Mouse (Mus musculus): ENCODE results near the gene Bmp6. TPM values are rescaled to one million over a fixed set of nuclear protein-coding genes. Genes with fewer than 3 reads are reported as not detected.

The Bmp6 gene
- polyA plus RNA-seq, 1 experiment: 9.4 TPM

DNA sequence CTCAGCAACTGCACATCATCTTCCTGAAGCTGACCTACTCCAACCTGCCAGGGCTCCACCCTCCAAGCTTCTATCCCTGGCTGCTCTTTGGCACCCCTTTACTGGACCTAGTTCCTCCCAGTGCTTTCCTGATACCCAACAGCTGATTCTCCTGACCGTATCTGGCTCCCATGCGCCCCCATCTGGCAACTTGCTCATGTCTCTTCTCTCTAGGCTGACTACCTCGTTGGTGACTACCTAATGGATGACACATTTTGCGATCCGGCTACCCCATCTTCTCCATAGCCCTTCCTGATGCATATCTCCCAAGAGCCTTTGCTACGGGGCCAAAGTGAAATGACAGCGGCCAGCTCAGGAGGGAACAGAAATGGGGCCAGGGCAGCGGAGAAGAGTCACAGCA, 161.4 kb downstream of the Bmp6 start:
- H3K4me3 ChIP-seq (ENCODE audit: extremely low read depth, insufficient read depth, insufficient read length): no peak overlapping the region
- no peak overlapping the region for H3K27ac ChIP-seq (ENCODE audit: insufficient read depth, low read length)
- peaks cover 27% of the 10 kb centered on the region for H3K36me3 ChIP-seq (ENCODE audit: control insufficient read depth, insufficient read depth, low read length)
- WGBS: 83% methylated on average over 8 of the region's 8 CpGs
- TF ChIP-seq CTCF (IDR thresholded peaks at IDR 0.05; ENCODE audit: extremely low read depth, insufficient read depth, insufficient read length, insufficient replicate concordance) (peak; percentile 32; the same call in 1 of the 2 replicates), POLR2A (IDR thresholded peaks at IDR 0.05; ENCODE audit: low read depth, low read length) (no peak)
- peak in 1 of 2 experiments; percentile 69 for DNase-seq (ENCODE audit: low read depth in 1 of 2, low spot score in 2 of 2)
- no peaks in the 10 kb centered on the region for H3K27me3 ChIP-seq (ENCODE audit: control insufficient read depth, insufficient read depth, low read length)
- peaks cover 8% of the 10 kb centered on the region for H3K4me1 ChIP-seq (ENCODE audit: control insufficient read depth, insufficient read depth, insufficient read length)

DNA sequence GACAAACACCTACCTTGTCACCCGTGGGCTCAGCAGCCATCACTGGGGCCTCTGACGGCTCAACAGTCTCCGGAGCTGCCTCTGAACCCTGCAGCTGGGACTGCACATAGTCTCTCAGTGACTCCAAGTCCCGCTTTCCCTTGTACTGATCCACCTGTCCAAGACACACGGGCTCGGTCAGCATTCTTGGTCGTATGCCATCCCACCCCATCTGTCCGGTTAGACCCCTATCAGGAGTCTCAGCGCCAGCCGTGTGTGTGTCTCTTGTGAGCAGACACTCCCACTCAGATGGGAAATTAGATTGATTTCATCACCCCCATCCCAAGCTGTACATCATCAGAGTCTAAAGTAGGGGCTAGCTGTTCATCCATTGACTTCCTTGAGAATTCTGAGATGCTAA, 162.0 kb downstream of the Bmp6 start:
- H3K36me3 ChIP-seq (ENCODE audit: control insufficient read depth, insufficient read depth, low read length): peaks cover 29% of the 10 kb centered on the region
- H3K27ac ChIP-seq (ENCODE audit: insufficient read depth, low read length): no peak overlapping the region
- WGBS: 95% methylated on average over 10 of the region's 10 CpGs
- peaks cover 8% of the 10 kb centered on the region for H3K4me1 ChIP-seq (ENCODE audit: control insufficient read depth, insufficient read depth, insufficient read length)
- H3K4me3 ChIP-seq (ENCODE audit: extremely low read depth, insufficient read depth, insufficient read length): no peak overlapping the region
- no peaks in the 10 kb centered on the region for H3K27me3 ChIP-seq (ENCODE audit: control insufficient read depth, insufficient read depth, low read length)
- TF ChIP-seq CTCF (IDR thresholded peaks at IDR 0.05; ENCODE audit: extremely low read depth, insufficient read depth, insufficient read length, insufficient replicate concordance): no peak
- no peak for TF ChIP-seq POLR2A (IDR thresholded peaks at IDR 0.05; ENCODE audit: low read depth, low read length)
- no peak for DNase-seq (ENCODE audit: low read depth in 1 of 2, low spot score in 2 of 2)

DNA sequence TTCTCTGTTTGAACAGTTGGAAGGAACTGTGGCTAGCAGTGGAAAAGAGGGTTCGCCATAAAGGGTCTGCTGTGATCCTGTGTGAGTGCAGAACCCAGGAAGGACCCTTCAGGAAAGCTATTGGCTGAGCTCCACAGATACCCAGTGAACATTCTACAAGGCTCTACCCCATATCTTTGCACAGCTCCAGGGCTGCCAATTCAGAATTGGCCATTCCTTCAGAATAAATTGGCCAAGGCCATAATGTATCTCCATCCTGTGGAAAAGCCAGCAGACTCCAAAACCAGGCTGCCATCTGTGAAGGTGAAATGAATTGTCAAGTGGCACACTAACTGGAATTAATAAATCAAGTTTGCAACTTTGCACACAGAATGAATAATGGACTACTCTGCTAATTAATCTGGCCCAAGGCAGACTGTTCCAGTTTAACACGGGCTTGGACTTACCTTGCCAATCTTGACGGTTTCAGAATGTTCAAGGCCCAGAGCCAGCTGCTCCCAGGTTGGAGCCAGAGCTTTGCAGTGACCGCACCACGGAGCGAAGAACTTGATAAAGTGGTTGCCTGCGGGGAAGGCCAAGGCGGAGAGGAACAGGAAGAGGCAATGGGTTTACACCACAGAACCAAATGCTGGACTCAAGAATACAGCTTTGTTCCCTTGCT, 164.9 kb downstream of the Bmp6 start:
- TF ChIP-seq CTCF (IDR thresholded peaks at IDR 0.05; ENCODE audit: extremely low read depth, insufficient read depth, insufficient read length, insufficient replicate concordance) (no peak), POLR2A (IDR thresholded peaks at IDR 0.05; ENCODE audit: low read depth, low read length) (no peak)
- 91% methylated on average over 8 of the region's 8 CpGs for WGBS
- H3K4me3 ChIP-seq (ENCODE audit: extremely low read depth, insufficient read depth, insufficient read length): no peak overlapping the region
- H3K36me3 ChIP-seq (ENCODE audit: control insufficient read depth, insufficient read depth, low read length): peaks cover 36% of the 10 kb centered on the region
- H3K27ac ChIP-seq (ENCODE audit: insufficient read depth, low read length): no peak overlapping the region
- no peak for DNase-seq (ENCODE audit: low read depth in 1 of 2, low spot score in 2 of 2)
- H3K27me3 ChIP-seq (ENCODE audit: control insufficient read depth, insufficient read depth, low read length): no peaks in the 10 kb centered on the region
- 0 out of 2 replicates have a peak, but pooled peaks cover 4% of the 10 kb centered on the region for H3K4me1 ChIP-seq (ENCODE audit: control insufficient read depth, insufficient read depth, insufficient read length)

DNA sequence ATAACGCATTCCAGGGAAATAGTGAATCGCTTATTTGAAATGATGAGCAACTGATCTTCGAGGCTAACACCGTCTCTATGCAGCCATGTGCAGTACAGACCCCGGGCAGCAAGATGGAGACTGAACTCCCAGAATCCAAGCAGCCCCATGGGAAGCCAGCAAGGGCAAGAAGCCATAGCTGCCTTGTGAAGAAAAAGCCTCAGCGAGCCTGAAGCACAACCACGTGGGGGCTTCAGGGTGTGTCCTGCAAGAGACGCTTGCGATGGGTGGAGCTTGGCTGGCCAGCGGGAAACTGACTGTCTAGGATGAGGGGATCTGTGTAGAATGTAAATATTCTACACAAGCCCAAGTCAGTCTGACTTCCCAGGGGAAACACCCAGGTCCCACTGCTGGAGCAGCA, 167.1 kb downstream of the Bmp6 start:
- Histone ChIP-seq H3K27me3 (ENCODE audit: control insufficient read depth, insufficient read depth, low read length) (no peaks in the 10 kb centered on the region), H3K36me3 (ENCODE audit: control insufficient read depth, insufficient read depth, low read length) (peaks cover 36% of the 10 kb centered on the region), H3K4me1 (ENCODE audit: control insufficient read depth, insufficient read depth, insufficient read length) (0 out of 2 replicates have a peak, but pooled peaks cover 4% of the 10 kb centered on the region), H3K27ac (ENCODE audit: insufficient read depth, low read length) (no peak overlapping the region), H3K4me3 (ENCODE audit: extremely low read depth, insufficient read depth, insufficient read length) (no peak overlapping the region)
- no peak for DNase-seq (ENCODE audit: low read depth in 1 of 2, low spot score in 2 of 2)
- WGBS: 92% methylated on average over 10 of the region's 10 CpGs
- TF ChIP-seq CTCF (IDR thresholded peaks at IDR 0.05; ENCODE audit: extremely low read depth, insufficient read depth, insufficient read length, insufficient replicate concordance) (no peak), POLR2A (IDR thresholded peaks at IDR 0.05; ENCODE audit: low read depth, low read length) (no peak)

DNA sequence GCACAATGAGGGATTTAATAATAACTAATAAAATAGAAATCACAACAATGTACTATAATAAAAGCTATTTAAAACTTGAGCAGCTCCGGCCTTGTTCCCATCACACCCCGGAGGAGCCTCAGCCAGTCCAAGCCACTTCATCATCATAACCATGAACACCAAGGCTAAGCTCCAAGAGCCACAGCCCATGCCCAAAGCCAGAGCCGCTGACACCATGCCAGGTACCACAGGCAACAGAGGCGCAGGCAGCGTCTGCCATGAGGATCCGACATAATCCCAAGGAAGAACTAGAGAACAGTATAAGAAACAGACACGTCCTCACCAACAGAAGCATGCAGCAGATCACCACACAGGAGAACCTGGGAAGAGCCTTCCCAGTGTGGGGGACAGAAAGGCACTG, 169.0 kb downstream of the Bmp6 start:
- WGBS: 95% methylated on average over 7 of the region's 7 CpGs
- no peak for TF ChIP-seq POLR2A (IDR thresholded peaks at IDR 0.05; ENCODE audit: low read depth, low read length)
- no peak for TF ChIP-seq CTCF (IDR thresholded peaks at IDR 0.05; ENCODE audit: extremely low read depth, insufficient read depth, insufficient read length, insufficient replicate concordance)
- H3K4me1 ChIP-seq (ENCODE audit: control insufficient read depth, insufficient read depth, insufficient read length): 0 out of 2 replicates have a peak, but pooled peaks cover 4% of the 10 kb centered on the region
- no peak overlapping the region for H3K27ac ChIP-seq (ENCODE audit: insufficient read depth, low read length)
- H3K27me3 ChIP-seq (ENCODE audit: control insufficient read depth, insufficient read depth, low read length): no peaks in the 10 kb centered on the region
- DNase-seq (ENCODE audit: low read depth in 1 of 2, low spot score in 2 of 2): no peak
- H3K36me3 ChIP-seq (ENCODE audit: control insufficient read depth, insufficient read depth, low read length): peaks cover 46% of the 10 kb centered on the region
- H3K4me3 ChIP-seq (ENCODE audit: extremely low read depth, insufficient read depth, insufficient read length): no peak overlapping the region

DNA sequence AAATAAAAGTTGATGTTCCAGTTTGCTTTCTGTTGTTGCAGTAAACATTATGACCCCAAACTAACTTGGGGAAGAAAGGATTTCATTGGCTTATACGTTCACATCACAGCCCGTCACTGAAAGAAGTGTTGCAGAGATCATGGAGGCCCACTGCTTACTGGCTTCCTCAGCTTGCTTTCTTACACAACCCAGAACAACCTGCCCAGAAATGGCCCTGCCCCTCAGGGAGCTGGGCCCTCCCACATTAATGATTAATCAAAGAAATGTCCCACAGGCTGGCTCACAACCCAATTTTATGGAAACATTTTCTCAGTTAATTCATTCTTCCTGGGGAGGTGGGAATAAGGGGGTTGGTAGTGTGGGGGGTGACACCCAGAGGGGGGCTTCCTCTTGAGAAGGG, 170.5 kb downstream of the Bmp6 start:
- no peak for DNase-seq (ENCODE audit: low read depth in 1 of 2, low spot score in 2 of 2)
- Histone ChIP-seq H3K27me3 (ENCODE audit: control insufficient read depth, insufficient read depth, low read length) (no peaks in the 10 kb centered on the region), H3K4me1 (ENCODE audit: control insufficient read depth, insufficient read depth, insufficient read length) (0 out of 2 replicates have a peak, but pooled peaks cover 4% of the 10 kb centered on the region), H3K36me3 (ENCODE audit: control insufficient read depth, insufficient read depth, low read length) (peaks cover 42% of the 10 kb centered on the region), H3K4me3 (ENCODE audit: extremely low read depth, insufficient read depth, insufficient read length) (no peak overlapping the region), H3K27ac (ENCODE audit: insufficient read depth, low read length) (no peak overlapping the region)
- TF ChIP-seq CTCF (IDR thresholded peaks at IDR 0.05; ENCODE audit: extremely low read depth, insufficient read depth, insufficient read length, insufficient replicate concordance): no peak
- WGBS: 96% methylated on average over 2 of the region's 2 CpGs

DNA sequence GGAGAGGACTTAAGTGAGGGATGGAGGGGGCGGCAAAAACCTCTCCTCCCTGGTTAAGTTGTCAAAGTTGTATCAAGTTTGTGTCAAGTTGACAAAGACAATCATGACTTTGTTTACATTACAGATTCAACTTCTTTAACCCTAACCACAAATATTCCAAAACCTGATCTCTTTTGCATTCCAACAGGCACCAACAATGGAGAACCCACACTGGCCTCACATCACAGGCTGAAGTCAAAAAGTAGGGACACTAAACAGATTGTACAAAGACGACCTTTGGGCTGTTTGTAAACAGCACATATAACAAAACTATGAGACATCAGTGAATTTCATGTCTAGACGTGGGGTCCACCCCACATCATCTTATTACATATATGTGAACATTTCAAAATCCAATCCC, 170.9 kb downstream of the Bmp6 start:
- 85% methylated on average over 3 of the region's 3 CpGs for WGBS
- Histone ChIP-seq H3K27ac (ENCODE audit: insufficient read depth, low read length) (no peak overlapping the region), H3K27me3 (ENCODE audit: control insufficient read depth, insufficient read depth, low read length) (no peaks in the 10 kb centered on the region), H3K4me3 (ENCODE audit: extremely low read depth, insufficient read depth, insufficient read length) (no peak overlapping the region), H3K36me3 (ENCODE audit: control insufficient read depth, insufficient read depth, low read length) (peaks cover 41% of the 10 kb centered on the region), H3K4me1 (ENCODE audit: control insufficient read depth, insufficient read depth, insufficient read length) (0 out of 2 replicates have a peak, but pooled peaks cover 4% of the 10 kb centered on the region)
- TF ChIP-seq CTCF (IDR thresholded peaks at IDR 0.05; ENCODE audit: extremely low read depth, insufficient read depth, insufficient read length, insufficient replicate concordance) (no peak), POLR2A (IDR thresholded peaks at IDR 0.05; ENCODE audit: low read depth, low read length) (no peak)
- no peak for DNase-seq (ENCODE audit: low read depth in 1 of 2, low spot score in 2 of 2)
